Mouse (Mus musculus) intestine, postnatal 0 days (tissue): ENCODE measurements around the gene Mfap2. TPM values are rescaled to one million over a fixed set of nuclear protein-coding genes. Genes with fewer than 3 reads are reported as not detected.

Source experiments
- ATAC-seq: fragments of 200-750 bp; cut with Nextera tagmentation; 2 replicates; pipeline ENCODE4 v1.8.0; 2017; ENCODE audit warnings: mild to moderate bottlenecking, moderate TSS enrichment, moderate library complexity
- H3K27ac ChIP-seq: fragments of 300-500 bp; sonication (generic); 2 replicates; pipeline ENCODE4 v1.5.1; 2014; ENCODE audit warnings: mild to moderate bottlenecking, low read depth, low read length, moderate library complexity
- H3K27me3 ChIP-seq: fragments of 300-500 bp; sonication (generic); replicated peaks from 2 replicates; pipeline ENCODE4 v1.6.1; 2014; ENCODE audit warnings: low read length, mixed read lengths; ENCODE audit not compliant: control insufficient read depth, insufficient read depth
- H3K36me3 ChIP-seq: fragments of 300-500 bp; sonication (generic); 2 replicates; pipeline ENCODE4 v1.6.1; 2014; ENCODE audit warnings: mild to moderate bottlenecking, moderate library complexity; ENCODE audit not compliant: control insufficient read depth, insufficient read depth
- H3K4me1 ChIP-seq: fragments of 300-500 bp; sonication (generic); replicated peaks from 2 replicates; pipeline ENCODE4 v1.6.1; 2014; ENCODE audit warnings: antibody characterized with exemption, low read length, mixed read lengths; ENCODE audit not compliant: control insufficient read depth, insufficient read depth
- H3K4me2 ChIP-seq: fragments of 300-500 bp; sonication (generic); replicated peaks from 2 replicates; pipeline ENCODE4 v1.6.1; 2014; ENCODE audit warnings: low read depth, mild to moderate bottlenecking, moderate library complexity
- H3K4me3 ChIP-seq: fragments of 300-500 bp; sonication (generic); 2 replicates; pipeline ENCODE4 v1.5.1; 2014; ENCODE audit warnings: low read depth, low read length
- H3K9ac ChIP-seq: fragments of 300-500 bp; sonication (generic); 2 replicates; pipeline ENCODE4 v1.6.1; 2014; ENCODE audit warnings: mild to moderate bottlenecking, low read depth, low read length
- H3K9me3 ChIP-seq: fragments of 300-500 bp; sonication (generic); 2 replicates; pipeline ENCODE4 v1.6.1; 2016; ENCODE audit warnings: mixed run types; ENCODE audit not compliant: control insufficient read depth
- CTCF ChIP-seq: sonication (generic); IDR thresholded peaks from 2 replicates; pipeline ENCODE4 v1.5.1; 2016; ENCODE audit warnings: low read depth, mild to moderate bottlenecking, control low read depth, antibody characterized with exemption, moderate library complexity
- WGBS: fragments of 180-500 bp; shearing (Covaris S2); extraction: QIAGEN DNeasy Blood & Tissue Kit; methylation state at CpG from one replicate; pipeline ENCODE4 v1.1.7; 2014; 5-methylcytosine and 5-hydroxymethylcytosine counted together
- polyA plus RNA-seq: library from polyadenylated mRNA; unstranded; fragments of >200 nt; fragmentation: Nextera tagmentation; extraction: Ambion mirVana; gene quantifications from 2 replicates; pipeline ENCODE4 v1.2.1, GENCODE M21; 2015

Mfap2 gene
- polyA plus RNA-seq, 1 experiment from 2014 or later = 138 TPM

- H3K27ac ChIP-seq = no peak overlapping the region
- no peaks in the 10 kb centered on the region for H3K4me1 ChIP-seq
- H3K36me3 ChIP-seq = peaks cover 55% of the 10 kb centered on the region
- no peak overlapping the region for H3K9ac ChIP-seq
- no peak overlapping the region for H3K4me3 ChIP-seq
- no peak for ATAC-seq
- no peak overlapping the region for H3K4me2 ChIP-seq
- H3K27me3 ChIP-seq = no peaks in the 10 kb centered on the region
- H3K9me3 ChIP-seq = no peaks in the 10 kb centered on the region
- 92% methylated on average over 8 of the region's 8 CpGs for WGBS
- no peak for TF ChIP-seq CTCF
Observed at GRCm38 (mm10) chr4:140993846-140994245, 16.4 kb upstream of the Mfap2 start.

GRCm38 (mm10) chr4:140995811-140996210, 14.4 kb upstream of the Mfap2 start:
- no peak overlapping the region for H3K27ac ChIP-seq
- 91% methylated on average over 8 of the region's 8 CpGs for WGBS
- H3K36me3 ChIP-seq = peaks cover 62% of the 10 kb centered on the region
- H3K9ac ChIP-seq = no peak overlapping the region
- H3K9me3 ChIP-seq = no peaks in the 10 kb centered on the region
- H3K4me3 ChIP-seq = no peak overlapping the region
- no peak for TF ChIP-seq CTCF
- H3K27me3 ChIP-seq = no peaks in the 10 kb centered on the region
- ATAC-seq = no peak
- no peak overlapping the region for H3K4me2 ChIP-seq
- H3K4me1 ChIP-seq = no peaks in the 10 kb centered on the region

GRCm38 (mm10) chr4:140996812-140997211, 13.4 kb upstream of the Mfap2 start:
- Histone ChIP-seq H3K9me3 (no peaks in the 10 kb centered on the region), H3K36me3 (peaks cover 62% of the 10 kb centered on the region), H3K27ac (no peak overlapping the region), H3K4me1 (no peaks in the 10 kb centered on the region), H3K27me3 (no peaks in the 10 kb centered on the region), H3K4me3 (no peak overlapping the region), H3K9ac (no peak overlapping the region), H3K4me2 (no peak overlapping the region)
- 93% methylated on average over 9 of the region's 9 CpGs for WGBS
- no peak for ATAC-seq
- TF ChIP-seq CTCF = no peak

GRCm38 (mm10) chr4:141005983-141006382, 4.2 kb upstream of the Mfap2 start:
- peaks cover 48% of the 10 kb centered on the region for H3K36me3 ChIP-seq
- peaks cover 5% of the 10 kb centered on the region; the same call in 1 of the 2 replicates for H3K27me3 ChIP-seq
- no peaks in the 10 kb centered on the region for H3K9me3 ChIP-seq
- no peak overlapping the region for H3K9ac ChIP-seq
- no peak overlapping the region for H3K4me3 ChIP-seq
- 0 out of 2 replicates have a peak, but pooled peaks cover 4% of the 10 kb centered on the region for H3K4me1 ChIP-seq
- TF ChIP-seq CTCF = peak; percentile 58
- 81% methylated on average over 13 of the region's 13 CpGs for WGBS
- H3K27ac ChIP-seq = no peak overlapping the region
- H3K4me2 ChIP-seq = no peak overlapping the region
- no peak for ATAC-seq

- ATAC-seq = no peak
- WGBS = 85% methylated on average over 8 of the region's 8 CpGs
Observed at GRCm38 (mm10) chr4:141008028-141008427, 2.2 kb upstream of the Mfap2 start.

GRCm38 (mm10) chr4:141010526-141010925, 308 bp downstream of the Mfap2 start:
- H3K9ac ChIP-seq = peak overlapping the region; percentile 69
- H3K4me2 ChIP-seq = peak overlapping the region; percentile 70
- H3K4me3 ChIP-seq = peak overlapping the region; percentile 54
- TF ChIP-seq CTCF = no peak
- H3K27ac ChIP-seq = peak overlapping the region; percentile 28
- H3K9me3 ChIP-seq = no peaks in the 10 kb centered on the region
- peaks cover 24% of the 10 kb centered on the region; the same call in 1 of the 2 replicates for H3K36me3 ChIP-seq
- no peak for ATAC-seq
- H3K4me1 ChIP-seq = 0 out of 2 replicates have a peak, but pooled peaks cover 4% of the 10 kb centered on the region
- under 1% methylated on average over 26 of the region's 26 CpGs for WGBS
- peaks cover 5% of the 10 kb centered on the region; the same call in 1 of the 2 replicates for H3K27me3 ChIP-seq

More at GRCm38 (mm10) chr4:141008028-141008427, 2.2 kb upstream of the Mfap2 start:
- Histone ChIP-seq H3K4me3 (no peak overlapping the region), H3K36me3 (peaks cover 41% of the 10 kb centered on the region), H3K4me2 (no peak overlapping the region), H3K27ac (no peak overlapping the region), H3K4me1 (0 out of 2 replicates have a peak, but pooled peaks cover 4% of the 10 kb centered on the region), H3K9me3 (no peaks in the 10 kb centered on the region), H3K9ac (no peak overlapping the region), H3K27me3 (peaks cover 5% of the 10 kb centered on the region; the same call in 1 of the 2 replicates)
- no peak for TF ChIP-seq CTCF
